ENCODE assay signal across 13 mouse cellular contexts in genomic region chr11:53097331-53097730, GRCm38 (mm10).
DNase-seq lines count a peak whose midpoint lies in the region; ATAC-seq lines count a peak whose summit lies in the region.
"Had no signal": no experiment of that assay in that cellular context is flagged by ENCODE, and none has a peak within 500 bp of the region (broad histone marks: within the 10 kb centered on the region; RNA-seq: fewer than 3 reads in every experiment).

No protein-coding gene starts in this region.

- intact Hi-C loops in left cerebral cortex, postnatal 25 days (cut with DNase I) = no loop called here

- no peak for ATAC-seq in CD4-positive, CD25-positive, alpha-beta regulatory T cell, adult 4 months
- ATAC-seq: intestine, embryonic 16.5 days had no signal

- peak; percentile 7 for DNase-seq in CD4-positive, CD25-positive, alpha-beta regulatory T cell, adult 2 months (ENCODE audit: low read depth, low spot score)
- peak; percentile 57 for DNase-seq in layer of hippocampus, adult 9-10 months (ENCODE audit: low spot score)
- DNase-seq in left cerebral cortex, postnatal 25 days (ENCODE audit: low spot score in 2 of 2) = peak; percentile 61 to 91
- peak; percentile 49 for DNase-seq in thymus, postnatal 14 days
- no peak for DNase-seq in cerebellum, adult 8-10 months
- DNase-seq in gastrocnemius, postnatal 4 days (ENCODE audit: low spot score in 2 of 2) = no peak
- DNase-seq in urinary bladder, postnatal 36 days (ENCODE audit: low spot score in 2 of 2) = no peak
- DNase-seq: adrenal gland, postnatal 25 days; kidney, postnatal 14 days; liver; lung, embryonic 14.5 days had no signal

Comparison
In these comparisons a context has a peak if more than half of its experiments do, and no peak if none do; other contexts are left out.
1. DNase-seq: peak in CD4-positive, CD25-positive, alpha-beta regulatory T cell, adult 2 months (single experiment), layer of hippocampus, adult 9-10 months (single experiment), left cerebral cortex, postnatal 25 days (2 of 2) and thymus, postnatal 14 days (single experiment); none in cerebellum, adult 8-10 months (single experiment), gastrocnemius, postnatal 4 days (0 of 2) and urinary bladder, postnatal 36 days (0 of 2).